Comparison of ENCODE assay signal across 8 mouse cellular contexts in the genomic region with DNA sequence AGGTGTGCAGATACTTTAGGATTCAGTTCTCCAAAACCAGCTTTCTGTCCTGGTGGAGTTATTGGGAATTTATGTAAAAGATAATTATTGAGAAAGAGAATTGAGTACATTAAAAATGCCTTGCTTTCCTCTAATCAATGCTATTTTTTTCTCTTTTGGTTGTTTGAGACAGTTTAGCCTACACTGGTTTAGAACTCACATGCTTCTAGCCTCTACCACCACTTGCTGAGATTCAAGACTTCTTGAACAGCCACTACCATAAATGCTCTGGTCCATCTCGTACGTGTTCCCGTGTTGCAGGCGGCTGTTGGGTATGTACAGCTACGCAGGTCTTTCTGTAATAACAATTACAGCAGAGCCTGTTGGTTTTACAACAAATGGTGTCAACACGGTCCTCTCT. TPM values are rescaled to one million over a fixed set of nuclear protein-coding genes. Genes with fewer than 3 reads are reported as not detected.
A peak's percentile ranks its signal among the peaks of the same experiment; 100 is the strongest.
DNase-seq lines count a peak whose midpoint lies in the region; ATAC-seq and TF ChIP-seq lines count a peak whose summit lies in the region.

No protein-coding gene starts in this region.

- H3K9ac ChIP-seq in heart, adult 2 months (ENCODE audit: low read depth, low read length): no peak overlapping the region
- H3K9ac ChIP-seq in ES-Bruce4 (ENCODE audit: low read depth, poor library complexity, severe bottlenecking): no peak overlapping the region
- no peak overlapping the region for H3K9ac ChIP-seq in forebrain, embryonic 16.5 days (replicated peaks; ENCODE audit: low read depth, low read length)
- no peak overlapping the region for H3K9ac ChIP-seq in liver, embryonic 16.5 days (ENCODE audit: low read depth, low read length)

- H3K36me3 ChIP-seq in heart, adult 2 months (ENCODE audit: control insufficient read depth, insufficient read depth, low read length): no peaks in the 10 kb centered on the region
- peaks cover 7% of the 10 kb centered on the region; the same call in 1 of the 2 replicates for H3K36me3 ChIP-seq in ES-Bruce4 (ENCODE audit: control insufficient read depth, insufficient read depth, low read length, poor library complexity, severe bottlenecking)
- H3K36me3 ChIP-seq in forebrain, embryonic 16.5 days (ENCODE audit: control insufficient read depth, insufficient read depth): no peaks in the 10 kb centered on the region
- no peaks in the 10 kb centered on the region for H3K36me3 ChIP-seq in liver, embryonic 16.5 days (ENCODE audit: control insufficient read depth, insufficient read depth)

- H3K27ac ChIP-seq in heart, adult 2 months: no peak overlapping the region
- no peak overlapping the region for H3K27ac ChIP-seq in ES-Bruce4 (ENCODE audit: insufficient read depth, low read length)
- no peak overlapping the region; the same call in 1 of the 2 replicates for H3K27ac ChIP-seq in forebrain, embryonic 16.5 days (ENCODE audit: low read length)
- no peak overlapping the region for H3K27ac ChIP-seq in liver, embryonic 16.5 days (ENCODE audit: low read length)

- H3K4me1 ChIP-seq in heart, adult 2 months (ENCODE audit: control insufficient read depth, insufficient read depth, low read length): no peaks in the 10 kb centered on the region
- H3K4me1 ChIP-seq in ES-Bruce4 (ENCODE audit: control insufficient read depth, insufficient read depth, low read length): peaks cover 4% of the 10 kb centered on the region
- H3K4me1 ChIP-seq in forebrain, embryonic 16.5 days (replicated peaks; ENCODE audit: control insufficient read depth, insufficient read depth, low read length): peaks cover 27% of the 10 kb centered on the region
- peaks cover 12% of the 10 kb centered on the region for H3K4me1 ChIP-seq in liver, embryonic 16.5 days (ENCODE audit: control insufficient read depth, low read depth, low read length)

- TF ChIP-seq EP300 in heart, adult 2 months (IDR thresholded peaks at IDR 0.05; ENCODE audit: insufficient read depth, low read depth, low read length): no peak
- no peak for TF ChIP-seq EP300 in ES-Bruce4 (IDR thresholded peaks at IDR 0.05; ENCODE audit: insufficient read depth, low read depth, low read length)

- H3K27me3 ChIP-seq in heart, adult 2 months (ENCODE audit: control insufficient read depth, insufficient read depth, low read length): no peaks in the 10 kb centered on the region
- no peaks in the 10 kb centered on the region for H3K27me3 ChIP-seq in ES-Bruce4 (ENCODE audit: control insufficient read depth, insufficient read depth, low read length, poor library complexity, severe bottlenecking)
- H3K27me3 ChIP-seq in forebrain, embryonic 16.5 days (replicated peaks; ENCODE audit: control insufficient read depth, insufficient read depth, low read length): no peaks in the 10 kb centered on the region
- 0 out of 2 replicates have a peak, but pooled peaks cover 2% of the 10 kb centered on the region for H3K27me3 ChIP-seq in liver, embryonic 16.5 days (ENCODE audit: control insufficient read depth, insufficient read depth, low read depth, low read length)

- no peaks in the 10 kb centered on the region; the same call in 1 of the 2 replicates for H3K79me2 ChIP-seq in heart, adult 2 months (replicated peaks; ENCODE audit: control insufficient read depth, insufficient read depth, low read length)

- no peaks in the 10 kb centered on the region for H3K9me3 ChIP-seq in ES-Bruce4 (replicated peaks; ENCODE audit: control insufficient read depth, insufficient read depth, low read length, poor library complexity, severe bottlenecking)
- H3K9me3 ChIP-seq in forebrain, embryonic 16.5 days (ENCODE audit: control insufficient read depth, low read length): no peaks in the 10 kb centered on the region
- no peaks in the 10 kb centered on the region for H3K9me3 ChIP-seq in liver, embryonic 16.5 days (replicated peaks; ENCODE audit: control insufficient read depth, low read length)

- no peak for TF ChIP-seq POLR2A in heart, adult 2 months (IDR thresholded peaks at IDR 0.05; ENCODE audit: insufficient read depth, low read depth, low read length)
- TF ChIP-seq POLR2A in ES-Bruce4 (IDR thresholded peaks at IDR 0.05; ENCODE audit: insufficient read depth, low read length): no peak

- no peak for DNase-seq in heart, adult 2 months
- DNase-seq in heart, postnatal 10 days: no peak
- no peak for DNase-seq in adrenal gland, adult 18-20 months (ENCODE audit: low spot score in 2 of 2)
- no peak for DNase-seq in layer of hippocampus, postnatal 10 days (ENCODE audit: low spot score in 2 of 2)
- DNase-seq in kidney, adult 18-20 months: no peak

- TF ChIP-seq CTCF in heart, adult 2 months (IDR thresholded peaks at IDR 0.05): peak; percentile 43
- TF ChIP-seq CTCF in ES-Bruce4 (IDR thresholded peaks at IDR 0.05; ENCODE audit: low read depth, low read length): no peak

- peak; percentile 24 for ATAC-seq in forebrain, embryonic 16.5 days
- ATAC-seq in liver, embryonic 16.5 days (ENCODE audit: low read depth): no peak

- H3K4me3 ChIP-seq in heart, adult 2 months: peak overlapping the region; percentile 86
- peak overlapping the region; percentile 29; the same call in 1 of the 2 replicates for H3K4me3 ChIP-seq in ES-Bruce4 (ENCODE audit: low read depth, low read length)
- peak overlapping the region; percentile 85 for H3K4me3 ChIP-seq in forebrain, embryonic 16.5 days (replicated peaks; ENCODE audit: low read length)
- H3K4me3 ChIP-seq in liver, embryonic 16.5 days (ENCODE audit: low read depth, low read length): peak overlapping the region; percentile 88

- peak overlapping the region; percentile 42 for H3K4me2 ChIP-seq in forebrain, embryonic 16.5 days (ENCODE audit: low read length)
- H3K4me2 ChIP-seq in liver, embryonic 16.5 days (ENCODE audit: low read depth, low read length): peak overlapping the region; percentile 94

- 43% methylated on average over 6 of the region's 6 CpGs for WGBS in heart, adult 2 months
- 53% methylated on average over 6 of the region's 6 CpGs for WGBS in forebrain, embryonic 16.5 days
- 65% methylated on average over 6 of the region's 6 CpGs for WGBS in liver, embryonic 16.5 days (ENCODE audit: insufficient replicate concordance)

- intact Hi-C loops in heart, adult 2 months (cut with DNase I): loop anchor here (5.0 kb wide), 2 partner anchors 35 to 260 kb away; no protein-coding TSS in a partner anchor
- intact Hi-C loops in heart, postnatal 10 days (cut with DNase I): loop anchor here (1.0 to 10.0 kb wide), 2 partner anchors 120 to 258 kb away; no protein-coding TSS in a partner anchor

RNA-seq across cellular contexts. Expression of a gene that starts 0.7 kb away (rescaled TPM):
- total RNA-seq in heart, adult 2 months (2021): 10 to 100 TPM; 32.7 to 34.8 TPM
- polyA plus RNA-seq in heart, adult 2 months (2012; rRNA removed): 29.5 and 40.8 TPM in 2 replicates
- total RNA-seq in heart, postnatal 10 days (2021): 10 to 100 TPM; 39.3 to 46.7 TPM
- polyA plus RNA-seq in ES-Bruce4 (2011; ENCODE audit: insufficient read depth, insufficient read length, low read depth, missing spikeins): 57.3 and 65.4 TPM in 2 replicates
- polyA plus RNA-seq in forebrain, embryonic 16.5 days (2015; fragmentation: Nextera tagmentation; extraction: Ambion mirVana): 26.2 and 36.1 TPM in 2 replicates
- 2.9 and 3.2 TPM in 2 replicates for polyA plus RNA-seq in liver, embryonic 16.5 days (2015; fragmentation: Nextera tagmentation; extraction: Ambion mirVana)
- 10 to 100 TPM; 26.7 to 29.9 TPM for total RNA-seq in adrenal gland, adult 18-20 months (2021)
- total RNA-seq in layer of hippocampus, postnatal 10 days (2021): 10 to 100 TPM; 76.7 to 78.2 TPM

Comparison
In these comparisons a context has a peak if more than half of its experiments do, and no peak if none do; other contexts are left out.
1. H3K4me3 ChIP-seq: peak in every context shown above with its lines; median percentile 88 in liver, embryonic 16.5 days; 86 in heart, adult 2 months; 85 in forebrain, embryonic 16.5 days; 29 in ES-Bruce4.